Mouse (Mus musculus) lung, embryonic 16.5 days (tissue): ENCODE measurements around the gene Larp1. TPM values are rescaled to one million over a fixed set of nuclear protein-coding genes. Genes with fewer than 3 reads are reported as not detected.
"Not testable (repeated sequence)": the region's sequence is repeated elsewhere in the genome, so short reads cannot be mapped to it uniquely, and the experiment has no call there.

ENCODE experiments used
- ATAC-seq: fragments of 200-750 bp; cut with Nextera tagmentation; 2 replicates; pipeline ENCODE4 v1.8.0; 2017; ENCODE audit warnings: low read depth, mild to moderate bottlenecking, moderate library complexity
- H3K27ac ChIP-seq: fragments of 300-500 bp; sonication (generic); 2 replicates; pipeline ENCODE4 v1.5.1; 2014; ENCODE audit warnings: mild to moderate bottlenecking, control low read depth, low read length
- H3K27me3 ChIP-seq: fragments of 300-500 bp; sonication (generic); 2 replicates; pipeline ENCODE4 v1.6.1; 2014; ENCODE audit warnings: low read depth, low read length, mixed read lengths; ENCODE audit not compliant: control insufficient read depth, insufficient read depth
- H3K36me3 ChIP-seq: fragments of 300-500 bp; sonication (generic); 2 replicates; pipeline ENCODE4 v1.6.1; 2014; ENCODE audit warnings: low read length; ENCODE audit not compliant: control insufficient read depth, insufficient read depth
- H3K4me1 ChIP-seq: fragments of 300-500 bp; sonication (generic); replicated peaks from 2 replicates; pipeline ENCODE4 v1.6.1; 2014; ENCODE audit warnings: low read length, mixed read lengths; ENCODE audit not compliant: control insufficient read depth, insufficient read depth
- H3K4me2 ChIP-seq: fragments of 300-500 bp; sonication (generic); 2 replicates; pipeline ENCODE4 v1.6.1; 2014; ENCODE audit warnings: low read depth, low read length, control low read depth
- H3K4me3 ChIP-seq: fragments of 300-500 bp; sonication (generic); 2 replicates; pipeline ENCODE4 v1.5.1; 2014; ENCODE audit warnings: mild to moderate bottlenecking, low read length, control low read depth
- H3K9ac ChIP-seq: fragments of 300-500 bp; sonication (generic); 2 replicates; pipeline ENCODE4 v1.6.1; 2014; ENCODE audit warnings: low read length, control low read depth
- H3K9me3 ChIP-seq: fragments of 300-500 bp; sonication (generic); 2 replicates; pipeline ENCODE4 v1.6.1; 2016; ENCODE audit warnings: low read length; ENCODE audit not compliant: control insufficient read depth
- WGBS: fragments of 180-500 bp; shearing (Covaris S2); extraction: QIAGEN DNeasy Blood & Tissue Kit; methylation state at CpG from one replicate; pipeline ENCODE4 v1.1.7; 2014; 5-methylcytosine and 5-hydroxymethylcytosine counted together
- polyA plus RNA-seq: library from polyadenylated mRNA; unstranded; fragments of >200 nt; fragmentation: Nextera tagmentation; extraction: Ambion mirVana; gene quantifications from 2 replicates; pipeline ENCODE4 v1.2.1, GENCODE M21; 2015

The Larp1 gene
- polyA plus RNA-seq, 1 experiment from 2014 or later = 16.3 TPM

- Histone ChIP-seq H3K4me2 (no peak overlapping the region), H3K27ac (no peak overlapping the region), H3K9ac (no peak overlapping the region), H3K4me1 (peaks cover 26% of the 10 kb centered on the region), H3K9me3 (no peaks in the 10 kb centered on the region), H3K27me3 (no peaks in the 10 kb centered on the region), H3K36me3 (no peaks in the 10 kb centered on the region), H3K4me3 (no peak overlapping the region)
- 84% methylated on average over 1 of the region's 1 CpGs for WGBS
- ATAC-seq = no peak
Observed at GRCm38 (mm10) chr11:58028981-58029380, 20.1 kb downstream of the Larp1 start.

- Histone ChIP-seq H3K4me2 (no peak overlapping the region), H3K9me3 (no peaks in the 10 kb centered on the region), H3K27ac (no peak overlapping the region), H3K36me3 (no peaks in the 10 kb centered on the region), H3K4me3 (no peak overlapping the region), H3K9ac (no peak overlapping the region), H3K27me3 (no peaks in the 10 kb centered on the region), H3K4me1 (peaks cover 19% of the 10 kb centered on the region)
- 68% methylated on average over 2 of the region's 2 CpGs for WGBS
- no peak for ATAC-seq
Observed at GRCm38 (mm10) chr11:58029869-58030268, 21.0 kb downstream of the Larp1 start.

GRCm38 (mm10) chr11:58031176-58031575 lies 22.3 kb downstream of the Larp1 start:
- Histone ChIP-seq H3K4me2 (no peak overlapping the region), H3K4me1 (peaks cover 18% of the 10 kb centered on the region), H3K9me3 (no peaks in the 10 kb centered on the region), H3K27ac (no peak overlapping the region), H3K9ac (no peak overlapping the region), H3K36me3 (no peaks in the 10 kb centered on the region), H3K4me3 (no peak overlapping the region), H3K27me3 (no peaks in the 10 kb centered on the region)
- 56% methylated on average over 6 of the region's 6 CpGs for WGBS
- no peak for ATAC-seq

- Histone ChIP-seq H3K9me3 (no peaks in the 10 kb centered on the region), H3K4me3 (no peak overlapping the region), H3K36me3 (no peaks in the 10 kb centered on the region), H3K4me2 (no peak overlapping the region), H3K27me3 (no peaks in the 10 kb centered on the region), H3K9ac (no peak overlapping the region), H3K4me1 (peaks cover 18% of the 10 kb centered on the region), H3K27ac (0 out of 2 replicates have a peak overlapping the region, but pooled peaks have one; percentile 8)
- no peak for ATAC-seq
- 54% methylated on average over 3 of the region's 3 CpGs for WGBS
Observed at GRCm38 (mm10) chr11:58033635-58034034, 24.8 kb downstream of the Larp1 start.

- Histone ChIP-seq H3K9me3 (no peaks in the 10 kb centered on the region), H3K4me2 (no peak overlapping the region), H3K9ac (no peak overlapping the region), H3K27ac (no peak overlapping the region), H3K4me3 (no peak overlapping the region), H3K27me3 (no peaks in the 10 kb centered on the region), H3K36me3 (peaks cover 7% of the 10 kb centered on the region), H3K4me1 (peaks cover 10% of the 10 kb centered on the region)
- no peak for ATAC-seq
- WGBS = 67% methylated on average over 1 of the region's 1 CpGs
Observed at GRCm38 (mm10) chr11:58039027-58039426, 30.2 kb downstream of the Larp1 start.

GRCm38 (mm10) chr11:58042861-58043431 lies 34.1 kb downstream of the Larp1 start:
- Histone ChIP-seq H3K9me3 (no peaks in the 10 kb centered on the region), H3K27me3 (no peaks in the 10 kb centered on the region), H3K4me1 (peaks cover 12% of the 10 kb centered on the region), H3K27ac (no peak overlapping the region), H3K9ac (no peak overlapping the region), H3K36me3 (peaks cover 12% of the 10 kb centered on the region), H3K4me3 (no peak overlapping the region), H3K4me2 (no peak overlapping the region)
- WGBS = 86% methylated on average over 5 of the region's 5 CpGs
- no peak for ATAC-seq

- Histone ChIP-seq H3K27me3 (no peaks in the 10 kb centered on the region), H3K4me1 (0 out of 2 replicates have a peak, but pooled peaks cover 3% of the 10 kb centered on the region), H3K27ac (no peak overlapping the region), H3K4me3 (no peak overlapping the region), H3K9me3 (no peaks in the 10 kb centered on the region), H3K36me3 (peaks cover 38% of the 10 kb centered on the region), H3K9ac (no peak overlapping the region), H3K4me2 (no peak overlapping the region)
- no peak for ATAC-seq
- 76% methylated on average over 4 of the region's 4 CpGs for WGBS
Observed at GRCm38 (mm10) chr11:58046438-58046837, 37.6 kb downstream of the Larp1 start.

GRCm38 (mm10) chr11:58057455-58057854 lies 48.6 kb downstream of the Larp1 start:
- H3K36me3 ChIP-seq = peaks cover 39% of the 10 kb centered on the region
- no peaks in the 10 kb centered on the region for H3K9me3 ChIP-seq
- no peaks in the 10 kb centered on the region for H3K27me3 ChIP-seq
- ATAC-seq = no peak
- no peak overlapping the region for H3K27ac ChIP-seq
- no peak overlapping the region for H3K4me3 ChIP-seq
- H3K4me1 ChIP-seq = no peaks in the 10 kb centered on the region
- no peak overlapping the region for H3K9ac ChIP-seq
- H3K4me2 ChIP-seq = no peak overlapping the region
- WGBS = 45% methylated on average over 6 of the region's 6 CpGs

GRCm38 (mm10) chr11:58059752-58060151 lies 50.9 kb downstream of the Larp1 start:
- WGBS = 86% methylated on average over 7 of the region's 7 CpGs
- not testable (repeated sequence) for H3K9me3 ChIP-seq, H3K4me2 ChIP-seq, H3K4me1 ChIP-seq, H3K9ac ChIP-seq, H3K4me3 ChIP-seq, H3K27ac ChIP-seq, H3K27me3 ChIP-seq
- ATAC-seq = peak; percentile 34; the same call in 1 of the 2 replicates
- peaks cover 29% of the 10 kb centered on the region for H3K36me3 ChIP-seq

- not testable (repeated sequence) for ATAC-seq, H3K4me2 ChIP-seq, H3K9ac ChIP-seq, H3K9me3 ChIP-seq, H3K4me3 ChIP-seq, H3K27ac ChIP-seq, H3K4me1 ChIP-seq, H3K27me3 ChIP-seq
- 84% methylated on average over 3 of the region's 4 CpGs for WGBS
- H3K36me3 ChIP-seq = peaks cover 20% of the 10 kb centered on the region
Observed at GRCm38 (mm10) chr11:58061218-58061617, 52.4 kb downstream of the Larp1 start.
